Comparison of ENCODE assay signal across 8 mouse cellular contexts in the genomic region with DNA sequence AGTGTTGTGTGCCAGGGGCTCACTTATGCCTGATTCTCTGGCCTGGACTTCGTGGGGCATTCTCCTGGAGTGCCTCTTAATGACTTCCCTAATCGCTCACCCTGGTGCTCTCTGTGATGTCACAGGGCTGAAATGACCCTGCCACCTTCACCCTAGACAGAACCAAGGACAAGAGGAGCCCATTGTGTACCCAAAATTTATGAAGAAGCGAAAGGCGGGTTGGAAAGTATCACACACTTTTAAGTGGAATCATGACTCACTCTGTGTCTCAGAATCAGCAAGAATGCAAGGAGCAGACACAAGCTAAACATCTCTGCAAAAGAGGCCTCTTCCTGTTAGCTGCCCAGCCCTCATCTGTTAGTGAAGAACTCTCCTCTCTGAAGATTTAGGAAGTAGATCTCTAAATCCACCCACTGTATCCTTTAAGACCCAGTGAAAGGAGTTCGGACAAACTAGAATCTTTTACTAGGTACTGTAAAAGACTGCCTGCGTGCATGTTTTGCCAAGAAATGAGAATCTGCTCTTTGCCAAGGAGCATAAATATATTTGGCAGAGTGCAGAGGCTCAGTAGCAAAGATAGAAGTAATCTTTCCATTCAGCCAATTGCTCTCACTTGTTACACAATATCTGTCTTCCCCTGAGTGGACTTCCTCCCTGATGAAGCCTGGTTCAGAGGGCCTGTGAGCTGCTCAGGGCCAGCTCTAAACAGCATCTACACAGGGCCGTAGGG.
DNase-seq lines count a peak whose midpoint lies in the region; ATAC-seq and TF ChIP-seq lines count a peak whose summit lies in the region.

No protein-coding gene starts in this region.

- 79% methylated on average over 7 of the region's 7 CpGs for WGBS in hindbrain, postnatal 0 days

- H3K4me3 ChIP-seq in hindbrain, postnatal 0 days (ENCODE audit: low read length) = no peak overlapping the region

- ATAC-seq in hindbrain, postnatal 0 days = no peak

- peak; percentile 4 to 13 for DNase-seq in urinary bladder, postnatal 36 days (ENCODE audit: low spot score in 2 of 2)
- no peak for DNase-seq in urinary bladder, postnatal 14 days (ENCODE audit: low spot score)
- peak; percentile 16 for DNase-seq in gastrocnemius, postnatal 10 days
- peak; percentile 26 for DNase-seq in layer of hippocampus, adult 9-10 months (ENCODE audit: low spot score)
- DNase-seq in lung, postnatal 36 days = peak; percentile 42
- DNase-seq in thymus, postnatal 0 days (ENCODE audit: low spot score) = no peak
- no peak for DNase-seq in hindbrain, postnatal 0 days (ENCODE audit: low spot score)
- no peak for DNase-seq in cerebellum, adult 9-11 months

- no peaks in the 10 kb centered on the region for H3K9me3 ChIP-seq in hindbrain, postnatal 0 days (ENCODE audit: low read length)

- no peak overlapping the region for H3K27ac ChIP-seq in hindbrain, postnatal 0 days

- no peaks in the 10 kb centered on the region for H3K36me3 ChIP-seq in hindbrain, postnatal 0 days (ENCODE audit: insufficient read depth, low read length)

- no peak for TF ChIP-seq CTCF in hindbrain, postnatal 0 days (IDR thresholded peaks at IDR 0.05; ENCODE audit: low read depth)

- no peak overlapping the region for H3K9ac ChIP-seq in hindbrain, postnatal 0 days (replicated peaks; ENCODE audit: low read length)

- H3K4me2 ChIP-seq in hindbrain, postnatal 0 days (ENCODE audit: low read depth, low read length) = no peak overlapping the region

- H3K4me1 ChIP-seq in hindbrain, postnatal 0 days (ENCODE audit: insufficient read depth, low read length) = no peaks in the 10 kb centered on the region

- no peaks in the 10 kb centered on the region for H3K27me3 ChIP-seq in hindbrain, postnatal 0 days (ENCODE audit: insufficient read depth, low read length)

Comparison
In these comparisons a context has a peak if more than half of its experiments do, and no peak if none do; other contexts are left out.
1. DNase-seq: peak in urinary bladder, postnatal 36 days (2 of 2), gastrocnemius, postnatal 10 days (single experiment), layer of hippocampus, adult 9-10 months (single experiment) and lung, postnatal 36 days (single experiment); none in urinary bladder, postnatal 14 days (single experiment), thymus, postnatal 0 days (single experiment), hindbrain, postnatal 0 days (single experiment) and cerebellum, adult 9-11 months (single experiment).